Mouse (Mus musculus) CD4-positive naive resting alpha-beta T cell, adult 57 days (primary cell): ENCODE measurements around the gene 4933421I07Rik. TPM values are rescaled to one million over a fixed set of nuclear protein-coding genes. Genes with fewer than 3 reads are reported as not detected.

Source experiments
- total RNA-seq: library from RNA; stranded (reverse); gene quantifications from one replicate; pipeline ENCODE4 v1.2.4, GENCODE M21; 2023

4933421I07Rik gene
- total RNA-seq = not detected

DNA sequence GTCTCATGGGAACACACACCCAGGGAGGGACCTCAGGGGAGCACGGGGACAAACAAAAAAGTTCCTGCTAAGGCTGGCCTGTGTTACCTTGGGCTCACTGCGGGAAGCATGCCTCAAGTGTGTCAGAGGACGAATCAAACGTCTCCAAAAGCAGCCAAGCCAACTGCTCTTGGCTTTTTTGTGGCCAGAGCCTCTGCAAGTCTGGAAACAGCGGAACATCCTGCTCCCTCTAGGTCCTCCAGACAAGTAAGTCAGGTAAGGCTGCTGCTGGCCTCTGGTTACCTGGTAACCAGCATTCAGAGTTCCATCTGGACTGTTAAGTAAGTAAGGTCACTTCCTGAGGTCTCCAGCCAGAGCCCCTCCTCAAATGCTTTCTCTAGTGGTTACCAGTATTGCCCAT lies at the start of gene 4933421I07Rik:
TSS of gene 4933421I07Rik (minus strand) at position 271 of the 400 bp plus-strand sequence.

Other genes with a start within 250 kb of the 4933421I07Rik start
- gene Vmn2r61, start 188.1 kb downstream of the 4933421I07Rik start, total RNA-seq = not detected
- gene Zfp141, start 57.6 kb upstream of the 4933421I07Rik start, total RNA-seq = 33.1 TPM
- gene Gm21028, start 130.5 kb upstream of the 4933421I07Rik start, total RNA-seq = not detected
- 0.41 TPM for gene Zfp977, start 144.4 kb upstream of the 4933421I07Rik start, total RNA-seq
- gene Zfp976, start 194.5 kb upstream of the 4933421I07Rik start, total RNA-seq = 0.35 TPM
- 2.2 TPM for gene Zfp975, start 244.6 kb upstream of the 4933421I07Rik start, total RNA-seq